Comparison of ENCODE assay signal across 22 mouse cellular contexts in genomic region chr5:9035457-9035856, GRCm38 (mm10).
"Had no signal": no experiment of that assay in that cellular context is flagged by ENCODE, and none has a peak within 500 bp of the region (broad histone marks: within the 10 kb centered on the region; RNA-seq: fewer than 3 reads in every experiment).

No protein-coding gene starts in this region.

- H3K4me2 ChIP-seq: kidney, embryonic 15.5 days; limb, embryonic 13.5 days; liver, embryonic 13.5 days; lung, embryonic 15.5 days; midbrain, embryonic 13.5 days; neural tube, embryonic 13.5 days; stomach, embryonic 15.5 days had no signal

- H3K27me3 ChIP-seq: kidney, embryonic 15.5 days; limb, embryonic 13.5 days; liver, embryonic 13.5 days; lung, embryonic 15.5 days; midbrain, embryonic 13.5 days; neural tube, embryonic 13.5 days; stomach, embryonic 15.5 days had no signal

- H3K4me1 ChIP-seq: kidney, embryonic 15.5 days; limb, embryonic 10.5 days; limb, embryonic 13.5 days; liver, embryonic 13.5 days; lung, embryonic 15.5 days; megakaryocyte, embryonic 14.5 days; midbrain, embryonic 13.5 days; neural tube, embryonic 13.5 days; stomach, embryonic 15.5 days had no signal

- H3K4me3 ChIP-seq: kidney, embryonic 15.5 days; limb, embryonic 10.5 days; limb, embryonic 13.5 days; liver, embryonic 13.5 days; lung, embryonic 15.5 days; megakaryocyte, embryonic 14.5 days; midbrain, embryonic 10.5 days; midbrain, embryonic 13.5 days; myocyte; neural tube, embryonic 13.5 days; stomach, embryonic 15.5 days had no signal

- H3K9me3 ChIP-seq: kidney, embryonic 15.5 days; limb, embryonic 10.5 days; limb, embryonic 13.5 days; liver, embryonic 13.5 days; lung, embryonic 15.5 days; megakaryocyte, embryonic 14.5 days; midbrain, embryonic 10.5 days; midbrain, embryonic 13.5 days; neural tube, embryonic 13.5 days; stomach, embryonic 15.5 days had no signal

- DNase-seq: kidney, adult 8-10 months; kidney, postnatal 10 days; kidney, postnatal 4 days; liver, embryonic 13.5 days; lung, adult 18-20 months; lung, postnatal 10 days; lung, postnatal 36 days; retina, postnatal 1 day; right cerebral cortex, postnatal 25 days; spleen, adult 18-20 months; thymus, postnatal 25 days had no signal

- ATAC-seq: midbrain, embryonic 13.5 days; midbrain, embryonic 16.5 days had no signal

- H3K9ac ChIP-seq: kidney, embryonic 15.5 days; limb, embryonic 13.5 days; liver, embryonic 13.5 days; lung, embryonic 15.5 days; midbrain, embryonic 13.5 days; neural tube, embryonic 13.5 days; stomach, embryonic 15.5 days had no signal

- H3K27ac ChIP-seq: kidney, embryonic 15.5 days; limb, embryonic 10.5 days; limb, embryonic 13.5 days; lung, embryonic 15.5 days; midbrain, embryonic 10.5 days; midbrain, embryonic 13.5 days; neural tube, embryonic 13.5 days; stomach, embryonic 15.5 days had no signal

- H3K36me3 ChIP-seq: kidney, embryonic 15.5 days; limb, embryonic 10.5 days; limb, embryonic 13.5 days; liver, embryonic 13.5 days; lung, embryonic 15.5 days; midbrain, embryonic 10.5 days; midbrain, embryonic 13.5 days; neural tube, embryonic 13.5 days; stomach, embryonic 15.5 days had no signal
